Mouse (Mus musculus): ENCODE measurements around the gene Trim31.
A peak's percentile ranks its signal among the peaks of the same experiment; 100 is the strongest.

Gene Trim31

DNA sequence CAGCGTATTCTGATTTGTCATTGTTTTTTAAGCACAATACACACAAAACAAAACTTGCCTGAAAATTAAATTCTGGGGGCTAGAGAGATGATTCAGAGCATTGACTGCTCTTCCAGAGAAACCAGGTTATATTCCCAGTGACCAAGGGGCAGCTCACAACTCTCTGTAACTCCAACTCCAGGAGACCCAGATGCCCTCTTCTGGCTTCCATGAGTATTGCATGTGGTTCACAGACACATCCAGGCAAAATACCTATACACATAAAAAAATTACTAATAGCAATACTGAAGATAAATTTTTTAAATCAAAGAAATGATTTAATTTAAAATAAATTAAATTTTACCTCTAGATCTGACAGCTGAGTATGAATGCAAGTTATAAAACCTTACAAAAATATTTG lies 1.3 kb upstream of the Trim31 start:
- peak; percentile 85 for DNase-seq (ENCODE audit: low read depth, low spot score)

DNA sequence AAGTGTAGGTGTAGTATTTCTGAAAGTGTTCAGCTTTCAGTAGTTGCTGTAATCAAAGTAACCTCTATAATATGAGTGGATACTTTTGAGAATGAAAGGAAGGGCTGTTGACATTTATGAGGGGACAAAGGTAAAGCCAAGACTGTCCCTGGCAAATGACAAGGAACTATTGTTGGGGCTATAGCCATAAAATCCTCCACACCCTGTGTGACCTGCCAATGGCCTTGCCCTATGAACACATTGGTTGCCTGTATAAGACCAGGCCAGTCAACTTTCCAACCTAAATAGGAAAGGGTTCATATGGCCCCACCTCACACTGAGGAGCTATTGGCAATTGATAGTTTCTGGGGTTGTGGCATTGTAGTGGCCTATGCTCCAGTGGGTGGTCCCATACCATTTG lies 853 bp upstream of the Trim31 start:
- DNase-seq (ENCODE audit: low read depth, low spot score), result no peak

DNA sequence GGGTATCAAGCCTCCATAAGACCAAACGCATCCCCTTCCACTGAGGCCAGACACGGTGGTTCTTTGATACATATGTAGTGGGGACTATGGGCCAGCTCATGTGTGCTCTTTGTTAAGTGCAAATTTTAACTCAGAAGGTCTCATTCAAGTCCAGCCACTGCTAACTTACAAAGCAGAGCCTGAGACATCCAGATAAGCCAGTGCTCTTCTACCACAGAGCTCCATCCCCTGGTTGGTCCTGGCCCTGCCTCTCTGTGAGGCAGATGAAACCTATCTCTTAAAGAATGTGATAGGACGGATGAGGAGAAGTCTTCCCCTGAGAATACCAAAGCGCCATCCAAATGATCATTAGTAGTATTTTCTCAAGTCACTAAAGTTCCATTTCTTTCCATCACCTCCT lies 1.5 kb downstream of the Trim31 start:
- no peak for DNase-seq (ENCODE audit: low read depth, low spot score)

DNA sequence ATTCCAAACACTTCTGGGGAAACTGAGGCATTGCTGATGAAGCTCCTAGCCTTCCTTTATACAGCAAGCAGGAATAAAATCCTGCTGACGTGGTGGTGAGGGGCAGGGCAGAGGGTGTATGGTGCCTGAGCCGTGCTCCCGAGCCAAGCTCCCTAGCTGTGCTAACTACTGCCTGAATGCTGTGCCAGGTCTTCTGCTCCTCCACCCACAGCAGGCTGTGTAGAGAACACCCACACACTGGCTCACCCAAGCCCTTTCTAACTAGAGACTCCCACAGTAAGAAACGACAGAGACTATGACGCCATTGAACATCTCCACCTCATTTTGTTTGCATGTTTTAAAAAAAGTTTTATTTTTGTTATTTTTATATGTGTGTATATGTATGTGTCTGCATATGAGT lies 2.1 kb downstream of the Trim31 start:
- no peak for DNase-seq (ENCODE audit: low read depth, low spot score)

DNA sequence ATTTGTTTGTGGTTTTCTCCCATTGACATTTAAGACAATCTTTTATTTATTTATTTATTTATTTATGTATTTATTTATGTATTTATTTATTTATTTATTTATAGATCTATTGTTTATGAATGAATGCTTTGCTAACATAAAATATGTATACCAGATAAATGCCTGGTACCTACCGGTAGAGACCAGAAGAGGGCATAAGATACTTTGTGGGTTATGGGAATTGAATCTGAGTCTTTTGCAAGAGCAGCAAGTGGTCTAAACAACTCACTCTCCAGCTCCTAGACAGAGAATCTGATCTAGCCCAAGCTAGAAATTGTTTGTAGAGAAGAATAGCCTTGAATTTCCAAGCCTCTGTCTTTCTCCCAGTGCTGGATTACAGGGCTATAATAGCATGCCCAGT lies 2.8 kb downstream of the Trim31 start:
- DNase-seq (ENCODE audit: low read depth, low spot score), result no peak

DNA sequence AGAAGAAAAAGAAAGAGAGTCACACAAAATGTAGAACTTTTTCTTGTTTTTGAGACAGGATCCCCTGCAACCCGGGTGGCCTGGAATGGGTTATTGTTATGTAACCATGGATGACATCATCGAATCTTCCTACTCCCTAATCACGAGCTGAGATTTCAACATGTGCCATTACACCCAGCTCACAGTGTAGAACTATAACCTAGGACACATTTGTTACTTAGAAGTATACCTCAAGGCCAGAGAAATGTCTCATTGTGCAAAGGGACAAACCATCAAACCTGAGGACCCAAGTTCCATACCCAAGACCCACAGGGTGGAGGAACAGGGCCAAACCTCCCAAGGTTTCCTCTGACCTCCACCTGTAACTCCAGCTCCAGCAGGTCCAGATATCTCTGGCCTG lies 5.7 kb downstream of the Trim31 start:
- peak; percentile 16 for DNase-seq (ENCODE audit: low read depth, low spot score)

DNA sequence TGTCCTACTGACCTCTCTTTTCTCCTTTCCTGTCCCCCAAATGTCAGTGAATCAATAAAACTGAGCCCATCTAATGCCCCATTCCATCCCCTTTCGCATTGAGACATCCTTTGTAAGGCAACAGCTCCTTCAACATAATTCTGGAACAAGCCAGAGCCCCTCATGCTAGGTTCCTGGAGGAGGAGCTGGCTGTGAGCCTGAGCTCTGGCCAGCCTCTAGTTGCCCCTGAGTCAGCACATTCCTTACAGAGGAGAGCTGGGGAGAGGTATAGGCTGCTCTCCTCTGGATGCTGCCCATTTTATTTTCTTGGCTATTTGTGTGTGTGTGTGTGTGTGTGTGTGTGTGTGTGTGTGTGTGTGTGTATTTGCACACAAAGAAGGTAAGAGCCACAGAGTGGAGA lies 10.3 kb downstream of the Trim31 start:
- peak; percentile 75 for DNase-seq (ENCODE audit: low read depth, low spot score)

DNA sequence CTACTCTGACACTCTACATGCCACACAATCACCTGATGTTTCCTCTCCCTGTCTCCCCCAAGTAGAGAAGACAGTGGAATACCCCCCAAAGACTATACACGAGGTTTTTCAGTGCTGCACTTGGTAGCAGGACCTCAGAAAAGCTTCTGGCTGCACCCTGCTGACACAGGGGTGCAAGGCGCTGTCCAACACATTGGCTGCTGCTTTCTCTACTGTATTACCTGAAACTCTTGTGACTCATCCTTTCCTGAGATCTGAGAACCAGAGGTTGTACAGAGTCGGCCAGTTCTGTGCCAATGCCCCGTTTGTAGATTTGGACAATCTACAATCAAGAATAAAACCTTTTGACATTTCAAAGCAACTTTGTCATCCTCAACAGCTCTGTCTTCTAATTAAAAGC lies 11.9 kb downstream of the Trim31 start:
- DNase-seq (ENCODE audit: low read depth, low spot score), result no peak

DNA sequence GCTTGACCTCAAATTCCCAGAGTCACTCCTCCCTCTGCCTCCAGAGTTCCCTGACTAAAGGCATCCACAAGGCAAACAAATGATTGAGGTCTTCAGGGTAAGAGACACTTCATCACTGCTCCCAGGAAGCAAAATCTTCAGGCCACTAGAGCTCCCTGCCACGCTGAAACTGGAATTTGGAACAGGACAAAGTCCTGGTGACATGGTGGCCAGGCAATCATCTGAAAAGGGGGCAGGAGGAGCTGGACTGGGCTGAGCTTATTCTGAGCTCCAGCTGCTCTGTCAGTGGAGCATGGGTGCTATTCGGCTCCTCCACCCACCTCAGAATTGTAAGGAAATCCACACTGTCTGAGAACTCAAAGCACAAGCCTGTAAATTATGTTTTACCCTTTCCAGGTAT lies 14.1 kb downstream of the Trim31 start:
- no peak for DNase-seq (ENCODE audit: low read depth, low spot score)

DNA sequence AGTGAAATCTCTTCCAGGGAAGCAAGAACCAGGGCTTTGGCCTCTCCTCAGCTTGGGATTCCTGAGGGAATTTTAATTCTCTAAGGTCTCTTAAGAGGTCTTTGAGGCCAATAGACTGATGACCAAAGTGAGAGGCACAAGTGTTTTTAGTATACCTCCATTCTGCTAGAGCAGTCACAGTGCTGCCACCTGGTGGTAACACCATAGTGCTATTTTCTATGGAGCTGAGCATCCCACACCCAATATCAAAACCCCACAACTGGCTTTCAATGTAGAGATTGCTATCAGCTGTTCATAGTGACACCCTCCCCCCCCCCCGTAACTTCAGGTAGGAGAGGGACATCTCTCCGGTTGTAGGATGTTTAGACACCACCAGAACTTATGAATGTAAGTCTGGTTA lies 16.2 kb downstream of the Trim31 start:
- peak; percentile 91 for DNase-seq (ENCODE audit: low read depth, low spot score)

DNA sequence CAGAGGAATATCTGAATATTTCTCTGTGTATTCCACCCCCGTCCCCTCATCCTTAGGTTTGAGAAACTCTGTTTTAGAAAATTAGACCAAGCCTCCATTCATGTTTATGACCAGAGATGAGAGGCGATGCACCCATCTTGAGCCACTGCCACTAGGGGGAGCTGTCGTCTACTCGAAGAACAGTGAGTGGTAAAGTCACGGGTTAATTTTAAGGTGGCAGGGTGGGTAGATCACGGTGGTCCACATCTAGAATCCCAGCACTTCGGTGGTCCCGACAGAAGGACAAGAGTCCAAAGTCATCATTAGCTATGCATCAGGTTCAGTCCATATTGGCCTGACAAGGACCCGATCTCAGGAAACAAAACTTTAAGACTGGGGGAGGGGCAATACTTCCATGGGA lies 17.2 kb downstream of the Trim31 start:
- DNase-seq (ENCODE audit: low read depth, low spot score), result peak; percentile 81

DNA sequence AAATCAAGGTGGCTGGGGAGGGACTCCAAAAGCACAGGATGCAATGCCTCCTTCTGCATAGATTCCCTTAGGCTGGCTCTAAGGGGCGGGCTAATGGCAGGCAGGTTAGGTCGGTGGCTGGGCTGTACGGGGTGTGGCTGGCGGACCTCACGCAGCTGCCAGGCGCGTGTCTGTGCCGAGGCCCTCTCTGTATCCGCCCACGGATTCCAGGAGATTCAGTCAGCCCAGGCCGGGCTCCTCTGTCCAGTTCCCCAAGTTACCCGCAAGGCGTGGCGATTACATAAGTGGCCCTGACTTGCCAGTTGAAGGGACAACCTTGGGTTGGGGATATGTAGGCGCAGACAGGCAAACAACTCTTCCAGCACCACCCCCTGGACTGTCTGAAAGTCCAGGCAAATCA lies 22.3 kb downstream of the Trim31 start:
- no peak for DNase-seq (ENCODE audit: low read depth, low spot score)

DNA sequence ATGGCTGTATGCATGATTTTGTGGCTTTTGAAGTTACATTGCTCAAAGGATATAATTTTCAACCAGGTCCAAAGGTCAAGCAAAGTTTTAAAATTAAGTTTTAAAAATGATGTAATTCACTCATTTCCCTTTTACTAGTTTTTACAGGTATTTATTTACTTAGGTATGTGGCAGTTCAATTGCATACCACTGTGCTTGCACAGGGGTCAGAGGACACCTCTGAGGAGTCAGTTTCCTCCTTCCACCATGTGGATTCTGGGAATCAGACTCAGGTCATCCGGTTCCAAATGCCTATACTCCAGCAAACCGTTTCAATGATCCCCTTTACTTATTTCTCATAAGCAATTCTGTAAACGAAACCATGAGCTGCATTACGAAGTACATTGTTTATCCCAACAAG lies 24.8 kb downstream of the Trim31 start:
- no peak for DNase-seq (ENCODE audit: low read depth, low spot score)

DNA sequence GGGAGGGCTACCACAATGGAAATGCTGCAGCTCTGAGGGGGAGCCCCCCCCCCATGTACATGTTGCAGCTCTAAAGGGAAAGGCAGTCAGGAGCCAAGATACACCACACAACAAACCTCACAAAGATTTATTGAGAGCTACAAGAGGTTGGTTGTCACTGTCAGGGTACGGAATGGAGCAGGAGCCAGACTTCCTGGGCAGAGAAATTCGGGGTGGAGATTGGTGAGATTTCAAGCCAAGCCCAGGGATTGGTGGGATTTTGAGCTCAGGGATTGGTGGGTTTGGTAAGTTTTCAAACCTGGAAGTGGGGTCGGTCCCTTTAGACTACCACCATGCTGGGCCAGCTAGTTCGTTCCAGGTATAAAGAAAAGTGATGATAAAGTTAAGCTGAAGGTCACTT lies 25.6 kb downstream of the Trim31 start:
- DNase-seq (ENCODE audit: low read depth, low spot score), result no peak

DNA sequence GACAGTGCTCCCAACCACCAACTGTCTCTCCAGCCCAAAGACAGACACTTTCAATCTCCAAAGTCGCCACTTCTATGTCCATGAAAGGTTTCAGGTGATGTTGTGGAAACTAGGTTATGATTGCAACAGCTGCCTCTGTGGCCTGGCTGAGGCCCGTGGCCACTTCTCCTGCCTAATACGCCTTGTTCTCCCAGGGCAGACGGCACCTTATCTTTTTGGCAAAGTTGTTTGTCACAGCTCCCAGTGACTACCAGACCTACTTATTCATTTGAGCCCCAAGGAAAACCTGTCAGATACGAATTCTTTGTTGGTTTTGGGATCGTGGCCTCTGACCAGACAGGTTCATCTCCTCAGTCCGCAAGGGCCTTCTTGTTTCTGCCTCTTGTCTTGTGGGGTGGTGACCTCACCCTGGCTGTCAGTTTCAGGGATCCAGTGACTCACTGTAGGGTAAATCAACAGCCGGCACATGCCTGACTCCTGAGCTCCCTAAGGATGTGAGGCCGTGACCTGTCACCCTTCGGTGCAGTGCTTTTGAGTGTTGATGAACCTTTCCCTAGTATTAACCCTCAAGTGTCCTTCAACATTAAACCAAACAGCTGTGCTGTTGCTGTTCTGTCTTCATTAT lies 29.7 kb downstream of the Trim31 start:
- DNase-seq (ENCODE audit: low read depth, low spot score), result no peak

DNA sequence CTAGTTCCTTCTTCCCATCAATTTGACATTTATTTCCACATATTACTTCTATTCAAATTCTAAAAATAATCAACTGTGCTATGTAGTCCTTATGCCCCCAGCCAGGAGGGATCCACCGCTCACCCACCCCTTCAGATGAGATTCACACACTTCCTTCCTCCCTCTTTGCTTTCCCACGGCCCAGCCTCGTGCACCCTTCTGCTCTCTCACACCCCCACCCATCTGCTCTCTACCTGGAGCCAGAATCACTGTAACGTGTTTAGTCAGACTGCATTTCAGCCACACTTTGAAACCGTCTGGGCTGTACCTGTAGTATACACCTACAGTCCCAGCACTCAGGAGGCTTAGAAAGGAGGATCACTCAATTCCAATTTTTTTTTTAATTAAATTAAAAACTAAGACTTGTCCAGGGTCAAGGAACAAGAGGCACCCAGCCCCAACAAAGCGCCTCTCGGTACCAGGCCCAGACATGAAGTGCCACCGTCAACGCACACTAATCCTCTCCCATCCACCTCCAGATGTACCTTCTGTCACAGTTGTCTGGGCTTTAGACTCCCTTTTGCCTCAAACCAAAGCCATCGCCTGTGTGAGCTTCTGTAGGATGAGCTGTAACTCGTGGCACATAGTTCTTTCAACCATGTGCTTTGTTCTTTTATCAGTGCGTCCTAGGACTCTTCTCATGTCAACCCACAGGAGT lies 31.5 kb downstream of the Trim31 start:
- DNase-seq (ENCODE audit: low read depth, low spot score), result no peak

DNA sequence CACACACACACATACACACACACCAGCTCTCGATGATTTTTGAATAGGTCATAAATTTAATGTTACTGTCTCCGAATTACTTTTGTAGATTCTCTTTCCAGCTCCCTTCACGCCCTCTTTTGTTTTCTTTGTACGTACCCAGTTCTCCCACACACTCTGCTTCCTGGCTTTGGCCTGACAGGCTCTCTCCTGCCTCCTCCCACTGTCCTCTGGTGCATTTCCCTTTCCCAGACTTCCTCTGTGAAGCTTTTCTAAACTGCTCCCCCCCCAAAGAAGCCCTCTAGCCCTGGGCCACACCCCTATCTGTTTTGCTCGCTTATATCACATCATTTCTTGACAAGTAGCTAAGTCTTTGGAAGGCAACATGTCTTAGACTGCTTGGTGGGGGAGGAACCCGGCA lies 32.3 kb downstream of the Trim31 start:
- no peak for DNase-seq (ENCODE audit: low read depth, low spot score)

DNA sequence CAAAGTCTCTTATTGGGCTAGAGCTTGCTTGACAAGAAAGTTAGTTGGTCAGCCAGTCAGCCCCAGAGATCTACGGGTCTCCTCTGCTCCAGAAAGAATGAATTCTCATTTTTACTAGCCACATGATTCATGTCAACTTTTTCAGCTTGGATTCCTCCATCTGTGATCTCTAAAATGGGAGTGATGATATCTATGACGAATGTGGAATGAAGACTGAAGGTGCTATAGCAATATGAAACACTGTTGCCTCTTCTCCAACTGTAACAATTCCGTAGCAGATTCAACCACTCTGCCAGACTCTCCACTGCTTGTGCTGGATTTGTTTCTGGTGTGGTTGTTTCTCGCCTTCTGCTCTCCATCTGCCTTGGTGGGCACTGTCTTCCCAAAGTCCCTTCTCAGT lies 33.2 kb downstream of the Trim31 start:
- peak; percentile 42 for DNase-seq (ENCODE audit: low read depth, low spot score)

DNA sequence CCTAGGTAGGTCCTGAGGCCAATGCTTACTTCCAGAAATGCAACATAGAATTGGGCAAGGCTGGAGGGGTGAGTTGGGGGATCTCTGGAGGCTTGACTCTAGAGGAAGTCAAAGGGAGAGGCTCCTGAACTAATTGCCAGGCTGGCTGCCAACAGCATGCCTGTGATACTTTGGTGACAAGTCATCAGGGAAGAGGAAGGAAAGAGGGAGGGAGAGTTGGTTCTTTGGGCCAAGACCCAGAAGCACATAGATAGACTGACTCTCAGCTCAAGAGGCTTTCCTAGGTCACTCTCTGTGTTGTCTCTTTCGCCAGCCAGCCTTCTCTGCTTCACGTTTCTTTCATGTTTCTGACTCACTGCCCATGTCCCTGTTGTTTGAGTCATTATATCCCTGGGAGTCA lies 33.9 kb downstream of the Trim31 start:
- DNase-seq (ENCODE audit: low read depth, low spot score), result peak; percentile 95

DNA sequence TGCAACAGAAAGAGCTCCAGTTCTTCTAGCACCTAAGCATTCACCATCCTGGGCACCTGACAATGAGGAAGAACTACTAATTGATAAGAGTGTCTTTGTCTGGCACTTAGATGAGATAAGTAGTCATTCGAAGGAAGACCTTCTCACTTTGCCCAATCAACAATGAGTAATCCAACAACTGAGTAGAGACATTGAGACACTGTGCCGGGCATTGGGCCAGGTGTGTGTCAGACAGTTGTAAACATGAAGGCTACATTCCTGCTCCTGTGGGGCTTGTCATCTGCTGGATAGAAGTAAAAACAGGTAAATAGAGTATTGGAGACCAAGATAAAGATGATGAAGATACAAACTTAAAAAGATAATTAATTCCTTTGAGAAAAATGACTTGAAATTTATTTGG lies 40.1 kb downstream of the Trim31 start:
- DNase-seq (ENCODE audit: low read depth, low spot score), result peak; percentile 76

DNA sequence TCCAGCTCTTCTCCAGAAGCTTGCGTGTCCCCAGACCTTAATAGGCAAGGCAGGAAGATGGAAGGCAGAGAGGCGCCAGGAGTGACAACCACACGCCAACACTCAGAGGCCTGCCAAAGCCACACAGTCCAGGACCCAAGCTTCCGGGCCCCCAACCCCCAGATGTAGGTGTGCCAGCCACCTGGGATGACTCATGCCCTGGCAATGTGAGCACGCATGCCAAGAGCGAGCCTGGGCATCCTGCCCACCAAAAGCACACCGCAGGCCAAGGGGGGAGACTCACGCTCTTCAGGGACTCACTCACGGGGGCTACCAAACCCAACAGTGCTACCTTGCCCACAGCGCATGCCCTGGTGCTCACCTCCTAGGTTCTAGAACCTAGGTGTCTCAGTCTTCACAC lies 44.5 kb downstream of the Trim31 start:
- DNase-seq (ENCODE audit: low read depth, low spot score), result no peak

DNA sequence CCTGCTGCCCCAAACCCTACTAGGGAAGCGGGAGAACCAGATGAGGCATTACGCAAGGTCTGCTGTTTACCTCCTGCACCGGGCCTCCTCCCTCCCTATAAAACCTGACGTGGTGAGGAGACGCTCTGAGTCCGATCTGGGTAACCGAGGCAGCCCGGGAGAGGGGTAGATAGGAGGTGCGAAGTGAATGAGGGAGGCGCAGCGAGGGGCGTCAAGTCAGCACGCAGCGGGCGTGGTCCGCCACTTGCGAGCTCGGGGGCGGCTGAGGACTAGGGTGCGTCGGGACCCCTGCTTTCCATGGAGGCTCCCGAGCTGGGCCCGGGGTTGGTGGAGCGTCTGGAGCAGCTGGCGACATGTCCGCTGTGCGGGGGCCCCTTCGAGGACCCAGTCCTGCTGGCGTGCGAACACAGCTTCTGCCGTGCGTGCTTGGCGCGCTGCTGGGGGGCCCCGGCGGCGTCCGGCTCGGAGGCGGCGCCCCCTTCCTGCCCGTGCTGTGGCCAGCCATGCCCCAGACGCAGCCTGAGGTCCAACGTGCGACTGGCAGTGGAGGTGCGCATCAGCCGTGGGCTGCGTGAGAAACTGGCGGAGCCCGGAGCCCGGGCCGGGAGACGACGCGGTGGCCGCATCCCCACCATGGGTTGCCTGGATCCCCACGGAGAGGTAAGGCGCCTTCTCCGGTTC lies 45.0 kb downstream of the Trim31 start, which contains the start of gene Rnf39:
Gene Rnf39 (plus strand): TSS at position 128 of the 681 bp plus-strand sequence.
- no peak for DNase-seq (ENCODE audit: low read depth, low spot score)

DNA sequence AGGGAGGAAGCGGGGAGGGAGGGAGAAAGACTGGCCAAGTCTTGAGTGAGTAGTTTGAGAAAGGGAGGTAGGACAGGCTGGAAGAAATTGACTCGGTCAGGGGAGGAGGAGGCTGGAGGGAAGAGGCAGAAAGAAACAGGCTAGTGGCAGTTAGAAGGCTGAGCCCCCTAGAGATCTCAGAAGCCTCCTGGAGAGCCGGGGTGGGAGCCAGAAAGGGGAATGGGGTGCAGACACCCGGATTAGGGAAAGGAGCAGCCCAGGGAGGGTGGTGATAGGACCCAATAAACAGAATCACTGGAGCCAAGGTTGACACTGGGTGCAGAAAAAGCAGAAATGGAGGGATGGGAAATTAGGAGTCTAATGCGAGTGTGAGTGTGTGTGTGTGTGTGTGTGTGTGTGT lies 45.8 kb downstream of the Trim31 start:
- DNase-seq (ENCODE audit: low read depth, low spot score), result no peak

All from 3T3-L1 (cell line).